Mouse (Mus musculus): ENCODE data around the gene Myo1h.

- TF ChIP-seq POLR2A (IDR thresholded peaks at IDR 0.05; ENCODE audit: low read depth, low read length): no peak
- TF ChIP-seq CTCF (IDR thresholded peaks at IDR 0.05; ENCODE audit: borderline replicate concordance, insufficient read depth, low read length): no peak
Observed at GRCm38 (mm10) chr5:114264030-114264459, 24.9 kb upstream of the Myo1h start.

Data from embryonic fibroblast, embryonic 13.5 days (primary cell).